Mouse (Mus musculus) T-helper 2 cell (primary cell): ENCODE data around the gene Kdelc1.

Experiments
- in situ Hi-C: fragments of 300-600 bp; cut with MboI, MseI; formaldehyde crosslinking; loops from one replicate; pipeline ENCODE4 v1.15.1; 2025; ENCODE audit warnings: high pct_unique_total_duplicates

Gene Kdelc1

GRCm38 (mm10) chr1:44118239-44119054, at the start of gene Kdelc1, which contains the start of gene Bivm:
Kdelc1 (minus strand) TSS chr1:44118808.
Bivm (plus strand) TSS chr1:44118957.
- in situ Hi-C loops, result no loop called here

DNA sequence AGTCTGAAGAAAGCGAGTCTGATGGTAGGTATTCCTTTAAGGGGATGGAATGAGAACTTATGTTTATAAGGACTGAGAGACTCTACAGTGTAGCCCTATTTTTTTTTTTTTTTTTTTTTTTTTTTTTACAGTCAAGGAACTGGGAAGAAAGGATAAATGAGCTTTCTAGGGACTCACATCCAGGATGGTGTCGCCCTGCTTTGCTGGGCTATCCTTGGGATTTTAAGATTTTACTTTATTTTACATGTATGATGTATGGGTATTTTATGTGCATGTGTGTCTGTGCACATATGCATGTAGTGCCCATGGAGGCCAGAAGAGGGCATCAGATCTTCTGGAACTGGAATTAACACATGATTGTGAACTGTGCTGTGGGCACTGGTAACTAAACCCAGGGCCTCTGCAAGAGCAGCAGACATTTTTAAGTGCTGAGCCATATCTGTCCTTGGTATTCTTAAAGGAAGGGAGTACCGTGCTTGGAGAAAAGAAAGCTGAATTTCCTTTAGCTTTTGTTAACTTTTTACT, 49.3 kb upstream of the Kdelc1 start:
- in situ Hi-C loops, result no loop called here

- in situ Hi-C loops, result no loop called here
These were observed 43.8 kb upstream of the Kdelc1 start for GRCm38 (mm10) chr1:44162389-44162788.

GRCm38 (mm10) chr1:44161818-44162217, 43.2 kb upstream of the Kdelc1 start:
- in situ Hi-C loops, result no loop called here

DNA sequence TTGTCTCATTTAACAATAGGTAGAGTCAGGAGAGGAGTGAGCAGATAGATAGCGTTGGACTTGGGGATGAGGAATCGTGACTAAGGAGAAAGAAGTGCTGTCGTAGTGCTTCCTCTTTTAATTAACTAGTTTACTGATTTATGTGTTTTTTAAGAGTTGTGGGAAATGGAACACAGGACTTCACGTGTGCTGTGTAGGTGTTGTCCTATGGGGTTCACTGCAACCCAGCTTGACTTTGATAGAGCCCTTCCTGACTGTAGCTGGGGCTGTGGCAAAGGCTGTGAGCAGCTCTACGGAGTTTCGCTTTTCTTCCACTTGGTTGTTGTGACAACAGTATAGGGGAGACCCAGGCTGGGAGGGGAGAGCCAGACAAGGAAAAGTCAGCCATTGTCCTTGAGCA, 39.7 kb upstream of the Kdelc1 start:
- in situ Hi-C loops, result no loop called here

DNA sequence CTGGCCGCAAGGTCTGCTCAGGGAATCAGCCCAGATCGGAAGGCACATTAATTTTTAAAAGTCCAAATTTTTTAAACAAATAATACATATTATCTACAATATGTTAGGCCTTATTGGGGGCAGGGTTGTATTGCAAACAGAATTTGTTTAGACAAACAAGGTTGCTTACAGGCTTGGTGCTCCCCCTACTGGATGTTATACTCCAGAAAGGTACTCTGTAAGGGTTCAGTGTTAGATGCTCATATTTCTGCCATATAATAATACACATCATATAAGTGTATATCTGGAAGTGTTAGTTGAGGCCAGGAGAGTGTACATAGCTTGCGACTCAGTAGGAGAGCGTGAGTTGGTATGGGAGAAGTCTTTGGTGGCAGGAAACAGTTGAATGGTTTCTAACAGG, 36.7 kb upstream of the Kdelc1 start:
- in situ Hi-C loops, result no loop called here

GRCm38 (mm10) chr1:44148706-44149105, 30.1 kb upstream of the Kdelc1 start:
- in situ Hi-C loops, result no loop called here

- in situ Hi-C loops, result no loop called here
These were observed 29.2 kb upstream of the Kdelc1 start, which contains the start of gene Ercc5 for GRCm38 (mm10) chr1:44147563-44148381. Ercc5 (plus strand) TSS chr1:44147744.

DNA sequence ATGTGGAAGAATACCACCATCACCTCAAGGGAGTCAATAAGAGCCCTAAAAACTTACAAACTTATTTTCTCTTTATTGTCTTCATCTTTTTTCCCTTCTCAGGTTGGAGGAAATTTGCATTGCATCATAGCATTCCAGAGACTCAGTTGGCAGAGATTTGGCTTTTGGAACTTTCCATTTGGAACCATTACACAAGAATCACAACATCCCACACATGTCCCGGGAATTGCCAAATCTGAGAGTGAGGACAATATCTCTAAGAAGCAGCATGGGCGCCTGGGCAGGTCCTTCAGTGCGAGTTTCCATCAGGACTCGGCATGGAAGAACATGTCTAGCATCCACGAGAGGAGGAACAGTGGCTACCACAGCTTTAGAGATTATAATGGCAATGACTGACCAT, 24.1 kb upstream of the Kdelc1 start:
- in situ Hi-C loops, result no loop called here

DNA sequence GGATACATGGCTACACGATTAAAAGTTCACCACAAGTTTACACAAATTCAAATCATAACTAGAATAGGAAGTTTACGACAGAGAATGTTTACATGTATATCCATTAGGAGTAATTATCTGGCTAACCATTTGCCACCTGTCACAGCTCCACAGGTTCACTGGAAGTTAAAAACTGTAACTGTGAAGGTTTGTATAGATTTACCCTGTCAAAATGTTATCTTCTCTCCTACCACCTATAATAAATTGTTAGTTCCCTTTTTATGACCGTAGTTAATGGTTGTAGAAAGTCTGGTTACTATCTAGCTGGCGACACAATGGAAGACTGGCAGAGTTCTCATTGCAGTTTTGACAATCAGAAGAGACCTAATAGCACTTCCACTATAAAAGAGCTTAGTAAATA, 21.6 kb upstream of the Kdelc1 start:
- in situ Hi-C loops, result no loop called here

- in situ Hi-C loops, result no loop called here
These were observed 11.4 kb upstream of the Kdelc1 start for GRCm38 (mm10) chr1:44129929-44130581.

DNA sequence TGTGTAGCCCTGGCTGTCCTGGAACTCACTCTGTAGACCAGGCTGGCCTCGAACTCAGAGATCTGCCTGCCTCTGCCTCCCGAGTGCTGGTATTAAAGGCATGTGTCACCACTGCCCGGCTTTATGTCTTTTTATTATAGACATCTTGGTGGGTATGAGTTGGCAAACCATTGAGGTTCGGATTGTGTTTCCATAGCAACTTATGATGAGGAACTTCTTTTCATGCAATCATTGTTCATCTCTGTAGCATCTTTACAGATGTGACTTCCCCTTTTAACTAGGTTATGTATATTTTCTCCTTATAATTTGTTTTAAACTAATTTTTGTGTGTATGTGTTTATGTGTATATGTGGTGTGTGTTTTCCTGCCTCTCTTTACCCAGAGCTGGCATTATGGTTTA, 7.0 kb upstream of the Kdelc1 start:
- in situ Hi-C loops, result no loop called here

DNA sequence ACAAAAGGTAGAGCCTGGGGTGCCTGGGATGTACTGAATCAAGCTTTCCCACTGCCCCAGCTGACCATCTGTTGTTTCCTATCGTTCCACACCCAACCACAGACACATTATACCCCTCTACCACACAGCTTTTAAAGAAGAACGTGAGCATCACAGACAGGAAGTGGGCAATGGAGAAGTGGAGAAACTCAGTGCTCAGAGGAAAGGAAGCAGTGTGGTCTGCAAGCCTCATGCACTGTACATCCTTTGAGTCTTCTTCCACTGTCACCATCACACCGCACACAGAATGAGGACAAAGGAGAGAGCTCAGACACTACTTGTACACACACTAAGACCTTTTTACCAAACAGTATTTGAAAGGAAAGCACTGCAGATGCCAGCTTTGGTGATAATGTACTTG, 3.6 kb upstream of the Kdelc1 start:
- in situ Hi-C loops, result no loop called here

DNA sequence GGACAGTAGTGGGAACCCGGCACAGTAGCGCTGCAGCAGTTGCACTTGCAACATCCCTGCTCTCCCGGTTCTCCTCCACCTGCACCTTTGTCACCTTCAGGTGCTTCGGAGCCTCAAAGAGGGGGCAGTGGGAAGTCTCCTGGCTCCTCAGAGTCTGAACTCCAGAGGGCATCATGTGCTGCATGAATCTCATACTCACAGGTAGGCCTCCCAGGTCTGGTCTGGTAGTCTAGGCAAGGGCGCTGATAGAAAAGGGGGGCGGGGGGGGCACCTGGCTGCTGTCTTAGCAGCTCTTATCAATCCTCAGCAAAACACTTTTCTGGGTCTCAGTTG, 1.4 kb upstream of the Kdelc1 start:
- in situ Hi-C loops, result no loop called here

DNA sequence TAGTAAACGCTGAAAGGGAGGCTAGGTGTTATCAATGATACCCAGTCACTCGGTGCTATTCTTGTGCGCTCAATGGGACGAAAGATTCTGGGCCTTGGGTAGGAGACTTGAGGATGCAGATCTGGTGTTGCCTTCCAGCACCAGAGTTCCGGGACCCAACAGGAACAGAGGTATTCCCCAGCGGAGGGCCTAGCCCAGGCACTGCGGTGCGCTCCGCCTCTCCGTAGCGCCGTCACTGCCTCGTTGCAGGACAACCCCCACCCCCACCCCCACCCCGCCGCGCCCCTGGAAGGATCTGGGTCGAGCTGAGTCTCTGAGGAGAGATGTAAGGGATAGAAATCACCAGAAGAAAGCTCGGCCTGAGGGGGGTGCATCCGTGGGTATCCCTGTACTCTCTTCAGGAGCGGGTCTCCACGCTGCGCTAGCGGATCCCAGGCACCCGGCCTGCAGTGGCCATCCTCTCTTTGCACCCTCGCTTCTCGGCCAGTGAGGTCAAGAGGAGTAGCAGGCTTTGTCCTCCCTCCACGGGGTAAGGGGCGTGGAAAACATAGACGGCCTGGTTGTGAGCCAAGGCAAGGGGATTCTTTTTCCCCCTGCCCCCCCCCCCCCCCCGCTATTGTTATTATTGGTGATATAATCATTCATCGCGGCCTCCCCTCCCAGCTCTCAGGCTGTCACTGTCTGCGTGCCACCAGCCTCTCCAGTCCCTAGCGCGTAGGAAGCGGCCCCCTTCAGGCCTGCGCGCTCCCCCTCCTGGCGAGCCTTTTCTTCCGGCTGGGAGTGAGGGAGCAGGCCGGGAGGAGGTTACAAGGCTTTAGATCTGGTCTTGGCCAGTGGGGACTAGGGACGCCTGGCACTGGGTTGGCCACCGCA, 829 bp upstream of the Kdelc1 start:
- in situ Hi-C loops, result no loop called here

GRCm38 (mm10) chr1:44117571-44117970, 1.0 kb downstream of the Kdelc1 start:
- in situ Hi-C loops, result no loop called here

DNA sequence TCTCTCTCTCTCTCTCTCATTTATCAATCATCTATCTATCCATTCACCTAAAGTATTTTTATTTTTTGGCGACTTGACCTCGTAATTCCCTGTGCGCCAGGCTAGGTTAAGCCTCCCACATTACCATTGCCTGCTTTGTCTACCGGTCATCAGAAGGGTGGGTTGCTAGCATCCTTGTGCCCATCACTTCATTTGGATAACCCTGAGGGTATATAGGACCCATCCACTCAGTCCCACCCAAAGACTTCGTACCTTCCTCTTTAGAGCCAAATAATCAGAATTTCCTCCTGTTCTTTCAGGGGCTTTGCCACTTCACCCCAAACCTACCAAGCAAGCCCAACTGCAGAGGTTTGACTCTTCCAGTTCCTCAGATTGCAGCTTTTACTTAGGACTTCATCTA, 15.7 kb downstream of the Kdelc1 start:
- in situ Hi-C loops, result no loop called here

- in situ Hi-C loops, result no loop called here
These were observed 16.3 kb downstream of the Kdelc1 start, which contains the start of gene Tex30 for GRCm38 (mm10) chr1:44102259-44102717. Tex30 (minus strand) TSS chr1:44102441.

DNA sequence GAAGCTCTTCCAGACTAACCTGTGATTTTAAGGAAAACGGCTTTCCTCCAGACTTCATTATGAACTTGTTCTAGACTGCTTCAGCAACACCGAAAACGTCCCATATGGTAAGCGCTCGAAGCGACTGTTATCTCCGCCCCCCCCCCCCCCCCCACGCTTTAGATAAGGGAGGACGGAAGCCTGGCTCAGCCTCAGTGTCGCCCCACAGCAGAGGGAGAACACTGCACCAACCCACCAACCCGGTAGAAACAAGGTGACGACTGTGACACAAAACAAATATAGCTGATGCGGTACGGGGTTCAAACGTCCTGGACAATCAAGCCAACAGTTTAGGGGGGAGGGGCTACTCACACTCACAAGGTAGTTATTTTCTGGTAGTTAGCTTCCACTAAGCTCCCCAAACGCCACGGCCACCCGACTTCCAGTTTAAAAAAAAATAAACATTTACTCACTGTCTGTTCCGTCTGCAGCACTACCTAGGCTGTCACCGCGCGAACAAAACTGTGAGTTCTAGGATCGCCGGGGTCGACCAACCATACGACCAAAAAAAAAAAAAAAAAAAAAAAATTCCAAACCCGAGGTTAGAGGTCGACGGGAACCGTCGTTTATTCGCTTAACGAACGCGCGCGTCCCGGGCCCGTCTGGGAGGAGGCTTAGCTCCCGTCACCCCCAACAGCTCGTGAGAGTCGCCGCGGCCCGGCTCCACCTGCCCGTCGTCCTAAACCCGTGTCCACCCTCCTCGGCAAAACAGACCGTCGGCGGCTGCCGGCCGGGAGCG, 17.0 kb downstream of the Kdelc1 start:
- in situ Hi-C loops, result no loop called here

- in situ Hi-C loops, result loop anchor here (5.0 to 10.0 kb wide), 2 partner anchors 67 to 300 kb away; no protein-coding TSS in a partner anchor
These were observed 54.0 kb downstream of the Kdelc1 start for GRCm38 (mm10) chr1:44064625-44065024.
